Mouse (Mus musculus) liver, embryonic 11.5 days (tissue): ENCODE measurements around the gene Hist1h2af. TPM values are rescaled to one million over a fixed set of nuclear protein-coding genes. Genes with fewer than 3 reads are reported as not detected.
"Not testable (repeated sequence)": the region's sequence is repeated elsewhere in the genome, so short reads cannot be mapped to it uniquely, and the experiment has no call there.

Experiments
- ATAC-seq: fragments of 200-750 bp; cut with Nextera tagmentation; replicated peaks from 2 replicates; pipeline ENCODE4 v1.8.0; 2017; ENCODE audit warnings: moderate number of reproducible peaks, mild to moderate bottlenecking, moderate TSS enrichment, moderate library complexity; ENCODE audit not compliant: low FRiP score
- DNase-seq: peaks from one replicate; pipeline ENCODE4 v3.0.0-alpha.2; 2017; ENCODE audit warnings: low spot score
- H3K27ac ChIP-seq: fragments of 300-500 bp; sonication (generic); 2 replicates; pipeline ENCODE4 v1.5.1; 2014; ENCODE audit warnings: mild to moderate bottlenecking, low read depth, low read length, control low read depth
- H3K27me3 ChIP-seq: fragments of 300-500 bp; sonication (generic); replicated peaks from 2 replicates; pipeline ENCODE4 v1.6.1; 2014; ENCODE audit warnings: low read length, mixed read lengths; ENCODE audit not compliant: control insufficient read depth, insufficient read depth
- H3K36me3 ChIP-seq: fragments of 300-500 bp; sonication (generic); 2 replicates; pipeline ENCODE4 v1.6.1; 2014; ENCODE audit warnings: mild to moderate bottlenecking, low read length, moderate library complexity, mixed read lengths; ENCODE audit not compliant: control insufficient read depth, insufficient read depth
- H3K4me1 ChIP-seq: fragments of 300-500 bp; sonication (generic); replicated peaks from 2 replicates; pipeline ENCODE4 v1.6.1; 2014; ENCODE audit warnings: low read length, mixed read lengths; ENCODE audit not compliant: control insufficient read depth, insufficient read depth
- H3K4me2 ChIP-seq: fragments of 300-500 bp; sonication (generic); 2 replicates; pipeline ENCODE4 v1.6.1; 2014; ENCODE audit warnings: mild to moderate bottlenecking, control low read depth, moderate library complexity
- H3K4me3 ChIP-seq: fragments of 300-500 bp; sonication (generic); 2 replicates; pipeline ENCODE4 v1.5.1; 2014; ENCODE audit warnings: low read depth, low read length, control low read depth
- H3K9ac ChIP-seq: fragments of 300-500 bp; sonication (generic); 2 replicates; pipeline ENCODE4 v1.6.1; 2014; ENCODE audit warnings: low read depth, low read length, control low read depth
- H3K9me3 ChIP-seq: fragments of 300-500 bp; sonication (generic); 2 replicates; pipeline ENCODE4 v1.6.1; 2016; ENCODE audit warnings: low read length, inconsistent platforms, mixed read lengths; ENCODE audit not compliant: control insufficient read depth
- WGBS: fragments of 180-500 bp; shearing (Covaris S2); extraction: QIAGEN DNeasy Blood & Tissue Kit; methylation state at CpG from one replicate; pipeline ENCODE4 v1.1.7; 2014; 5-methylcytosine and 5-hydroxymethylcytosine counted together
- polyA plus RNA-seq: library from polyadenylated mRNA; unstranded; fragments of >200 nt; fragmentation: Nextera tagmentation; extraction: Ambion mirVana; gene quantifications from 2 replicates; pipeline ENCODE4 v1.2.1, GENCODE M21; 2014

Hist1h2af gene
- polyA plus RNA-seq, 1 experiment from 2014 or later: 5.1 TPM

GRCm38 (mm10) chr13:23574546-23575170 is 41.0 kb downstream of the Hist1h2af start:
- H3K27ac ChIP-seq: peak overlapping the region; percentile 98
- not testable (repeated sequence) for H3K9me3 ChIP-seq, ATAC-seq, H3K27me3 ChIP-seq, DNase-seq, H3K36me3 ChIP-seq, H3K4me1 ChIP-seq
- H3K4me3 ChIP-seq: peak overlapping the region; percentile 34
- H3K9ac ChIP-seq: peak overlapping the region; percentile 70
- H3K4me2 ChIP-seq: peak overlapping the region; percentile 92
- WGBS: under 1% methylated on average over 6 of the region's 39 CpGs

- H3K9ac ChIP-seq: peak within 1 kb of the TSS; percentile 89
- H3K4me3 ChIP-seq: peak within 1 kb of the TSS; percentile 53
- peak within 1 kb of the TSS; percentile 99 for H3K27ac ChIP-seq
- 1% methylated on average over 18 of the region's 18 CpGs for WGBS
- no peaks in the 10 kb centered on the region for H3K36me3 ChIP-seq
- no peaks in the 10 kb centered on the region for H3K27me3 ChIP-seq
- peak; percentile 50 for ATAC-seq
- H3K4me1 ChIP-seq: peaks cover 7% of the 10 kb centered on the region
- H3K4me2 ChIP-seq: peak within 1 kb of the TSS; percentile 92
- no peaks in the 10 kb centered on the region for H3K9me3 ChIP-seq
- no peak for DNase-seq
Measured at GRCm38 (mm10) chr13:23575271-23575851, 41.7 kb downstream of the Hist1h2af start, which contains the start of gene Hist1h3d. Hist1h3d (plus strand) TSS chr13:23575763.

- Histone ChIP-seq H3K27ac (peak overlapping the region; percentile 99), H3K4me3 (peak overlapping the region; percentile 53), H3K4me2 (peak overlapping the region; percentile 92), H3K9ac (peak overlapping the region; percentile 89)
- H3K9me3 ChIP-seq, ATAC-seq, H3K4me1 ChIP-seq, DNase-seq, H3K36me3 ChIP-seq, H3K27me3 ChIP-seq: not testable (repeated sequence)
- under 1% methylated on average over 9 of the region's 40 CpGs for WGBS
Measured at GRCm38 (mm10) chr13:23575864-23576313, 42.2 kb downstream of the Hist1h2af start.

- peak overlapping the region; percentile 99 for H3K27ac ChIP-seq
- ATAC-seq (no peak), DNase-seq (peak; percentile 55)
- H3K4me2 ChIP-seq: peak overlapping the region; percentile 92
- no peaks in the 10 kb centered on the region for H3K9me3 ChIP-seq
- WGBS: 6% methylated on average over 7 of the region's 7 CpGs
- H3K4me3 ChIP-seq: peak overlapping the region; percentile 53
- no peaks in the 10 kb centered on the region for H3K27me3 ChIP-seq
- peak overlapping the region; percentile 89 for H3K9ac ChIP-seq
- H3K4me1 ChIP-seq: peaks cover 11% of the 10 kb centered on the region
- H3K36me3 ChIP-seq: no peaks in the 10 kb centered on the region
Measured at GRCm38 (mm10) chr13:23576351-23576881, 42.7 kb downstream of the Hist1h2af start.

- Histone ChIP-seq H3K27me3 (no peaks in the 10 kb centered on the region), H3K4me1 (peaks cover 14% of the 10 kb centered on the region), H3K27ac (peak overlapping the region; percentile 99), H3K36me3 (no peaks in the 10 kb centered on the region), H3K9me3 (no peaks in the 10 kb centered on the region), H3K9ac (peak overlapping the region; percentile 89), H3K4me3 (peak overlapping the region; percentile 53), H3K4me2 (peak overlapping the region; percentile 92)
- 43% methylated on average over 6 of the region's 6 CpGs for WGBS
- ATAC-seq (no peak), DNase-seq (no peak)
Measured at GRCm38 (mm10) chr13:23576906-23577639, 43.4 kb downstream of the Hist1h2af start.

DNA sequence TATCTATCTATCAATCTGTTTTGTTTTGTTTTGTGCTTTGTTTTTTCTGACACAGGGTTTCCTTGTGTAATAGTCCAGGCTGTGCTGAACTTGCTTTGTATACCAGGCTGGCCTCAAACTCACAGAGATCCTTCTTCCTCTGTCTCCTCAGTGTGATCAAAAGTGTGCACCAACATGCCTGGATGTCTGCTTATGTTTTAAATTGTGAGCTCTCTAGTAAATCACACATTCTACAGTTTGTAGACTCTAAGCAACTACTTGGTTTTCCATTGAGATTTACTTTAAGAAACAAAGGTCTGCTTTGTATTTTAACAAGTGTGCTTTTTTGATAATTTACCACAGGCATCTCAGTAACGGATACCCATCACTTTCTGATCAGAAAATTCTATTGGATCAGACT is 44.1 kb downstream of the Hist1h2af start:
- no peaks in the 10 kb centered on the region for H3K9me3 ChIP-seq
- no peak overlapping the region for H3K4me2 ChIP-seq
- H3K27me3 ChIP-seq: no peaks in the 10 kb centered on the region
- H3K4me1 ChIP-seq: peaks cover 20% of the 10 kb centered on the region
- WGBS: 95% methylated on average over 1 of the region's 1 CpGs
- no peak for DNase-seq
- H3K36me3 ChIP-seq: no peaks in the 10 kb centered on the region
- H3K27ac ChIP-seq: no peak overlapping the region
- no peak overlapping the region for H3K9ac ChIP-seq
- H3K4me3 ChIP-seq: no peak overlapping the region
- no peak for ATAC-seq

DNA sequence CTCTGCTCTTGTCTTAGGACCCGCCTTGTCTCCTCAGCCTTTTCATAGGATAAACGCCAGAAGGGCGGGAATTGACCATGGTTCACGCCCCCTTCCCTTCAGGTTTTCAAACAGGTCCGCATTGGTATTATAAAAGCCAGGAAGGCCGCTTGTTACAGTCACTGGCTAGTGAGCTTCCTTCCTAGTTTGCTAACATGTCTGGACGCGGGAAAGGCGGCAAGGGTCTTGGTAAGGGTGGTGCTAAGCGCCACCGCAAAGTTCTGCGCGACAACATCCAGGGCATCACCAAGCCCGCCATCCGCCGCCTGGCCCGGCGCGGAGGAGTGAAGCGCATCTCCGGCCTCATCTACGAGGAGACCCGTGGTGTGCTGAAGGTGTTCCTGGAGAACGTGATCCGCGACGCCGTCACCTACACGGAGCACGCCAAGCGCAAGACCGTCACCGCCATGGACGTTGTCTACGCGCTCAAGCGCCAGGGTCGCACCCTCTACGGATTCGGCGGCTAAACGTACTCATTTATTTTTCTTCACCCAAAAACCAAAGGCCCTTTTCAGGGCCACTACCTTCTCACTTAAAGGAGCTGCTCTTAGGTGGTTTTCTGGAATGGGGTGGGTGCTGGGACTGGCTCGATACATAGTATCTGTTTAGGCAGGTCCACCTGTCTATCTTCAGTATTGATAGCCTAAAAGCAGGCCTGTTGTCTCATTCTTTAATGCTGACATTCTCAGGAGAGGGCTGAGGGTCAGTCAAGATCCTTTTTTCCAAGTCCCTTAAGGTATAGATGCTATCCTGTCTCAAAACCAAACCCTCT is 47.9 kb downstream of the Hist1h2af start, which contains the start of gene Hist1h4d:
Gene Hist1h4d, plus strand, starts transcription at position 191 of the 811 bp plus-strand sequence.
- H3K4me3 ChIP-seq: peak within 1 kb of the TSS; percentile 50
- no peaks in the 10 kb centered on the region for H3K27me3 ChIP-seq
- peak within 1 kb of the TSS; percentile 100 for H3K27ac ChIP-seq
- peak; percentile 85 for ATAC-seq
- no peaks in the 10 kb centered on the region for H3K9me3 ChIP-seq
- peak within 1 kb of the TSS; percentile 77 for H3K9ac ChIP-seq
- peak; percentile 97 for DNase-seq
- WGBS: under 1% methylated on average over 43 of the region's 43 CpGs
- no peaks in the 10 kb centered on the region for H3K36me3 ChIP-seq
- H3K4me2 ChIP-seq: peak within 1 kb of the TSS; percentile 77
- peaks cover 33% of the 10 kb centered on the region for H3K4me1 ChIP-seq
